Mouse (Mus musculus) lung, adult 2 months (tissue): ENCODE data around the gene Vsig1.

Experiments
- CTCF ChIP-seq: fragments of 200-500 bp; IDR thresholded peaks from 2 replicates; pipeline ENCODE4 v1.5.1; 2011; ENCODE audit warnings: mild to moderate bottlenecking, low read length, control low read depth; ENCODE audit not compliant: insufficient read depth
- POLR2A ChIP-seq: fragments of 200-500 bp; IDR thresholded peaks from 2 replicates; pipeline ENCODE4 v1.6.1; 2011; ENCODE audit warnings: low read depth, mild to moderate bottlenecking, control low read depth, low read length, borderline replicate concordance; ENCODE audit errors: extremely low read depth

DNA sequence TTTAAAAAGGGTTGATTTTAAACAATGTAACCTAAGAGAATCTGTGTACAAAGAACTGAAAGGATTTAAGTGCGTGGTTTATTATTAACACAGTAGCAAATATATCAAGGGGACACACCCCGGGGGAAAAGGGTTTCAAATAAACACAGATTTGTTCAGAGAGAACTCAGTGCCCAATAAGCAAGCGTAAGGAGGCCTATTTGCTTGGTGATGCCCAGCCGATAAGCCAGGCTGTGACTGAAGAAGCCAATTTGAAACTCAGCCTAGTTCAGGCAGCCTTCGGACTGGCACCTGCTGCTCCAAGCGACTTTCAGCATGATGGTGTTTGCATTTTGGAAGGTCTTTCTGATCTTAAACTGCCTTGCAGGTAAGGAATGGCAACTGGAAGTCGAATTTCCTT lies at the start of gene Vsig1:
- TF ChIP-seq POLR2A (no peak), CTCF (no peak)
